Mouse (Mus musculus) liver, embryonic 15.5 days (tissue): ENCODE results near the gene Lepr. TPM values are rescaled to one million over a fixed set of nuclear protein-coding genes. Genes with fewer than 3 reads are reported as not detected.
"Not testable (repeated sequence)": the region's sequence is repeated elsewhere in the genome, so short reads cannot be mapped to it uniquely, and the experiment has no call there.

Experiments
- ATAC-seq: fragments of 200-750 bp; cut with Nextera tagmentation; 2 replicates; pipeline ENCODE4 v1.8.0; 2017; ENCODE audit warnings: moderate number of reproducible peaks, mild to moderate bottlenecking, moderate library complexity; ENCODE audit not compliant: insufficient read depth
- H3K27ac ChIP-seq: fragments of 300-500 bp; sonication (generic); replicated peaks from 2 replicates; pipeline ENCODE4 v1.5.1; 2015; ENCODE audit warnings: mild to moderate bottlenecking, inconsistent platforms
- H3K27me3 ChIP-seq: fragments of 300-500 bp; sonication (generic); 2 replicates; pipeline ENCODE4 v1.6.1; 2015; ENCODE audit warnings: mild to moderate bottlenecking, inconsistent platforms
- H3K36me3 ChIP-seq: fragments of 300-500 bp; sonication (generic); replicated peaks from 2 replicates; pipeline ENCODE4 v1.6.1; 2015; ENCODE audit warnings: moderate library complexity, mild to moderate bottlenecking, inconsistent platforms
- H3K4me1 ChIP-seq: fragments of 300-500 bp; sonication (generic); replicated peaks from 2 replicates; pipeline ENCODE4 v1.6.1; 2015; ENCODE audit warnings: inconsistent platforms
- H3K4me2 ChIP-seq: fragments of 300-500 bp; sonication (generic); 2 replicates; pipeline ENCODE4 v1.6.1; 2015; ENCODE audit warnings: moderate library complexity, mild to moderate bottlenecking, inconsistent platforms
- H3K4me3 ChIP-seq: fragments of 300-500 bp; sonication (generic); replicated peaks from 2 replicates; pipeline ENCODE4 v1.5.1; 2015; ENCODE audit warnings: mild to moderate bottlenecking, inconsistent platforms
- H3K9ac ChIP-seq: fragments of 300-500 bp; sonication (generic); 2 replicates; pipeline ENCODE4 v1.6.1; 2015; ENCODE audit warnings: moderate library complexity, mild to moderate bottlenecking, inconsistent platforms
- H3K9me3 ChIP-seq: fragments of 300-500 bp; sonication (generic); replicated peaks from 2 replicates; pipeline ENCODE4 v1.6.1; 2016; ENCODE audit warnings: inconsistent platforms
- WGBS: fragments of 180-500 bp; shearing (Covaris S2); methylation state at CpG from one replicate; pipeline ENCODE4 v1.1.7; 2015; ENCODE audit warnings: mixed read lengths; ENCODE audit not compliant: insufficient replicate concordance; 5-methylcytosine and 5-hydroxymethylcytosine counted together
- polyA plus RNA-seq: library from polyadenylated mRNA; unstranded; fragments of >200 nt; fragmentation: Nextera tagmentation; extraction: Ambion mirVana; gene quantifications from 2 replicates; pipeline ENCODE4 v1.2.1, GENCODE M21; 2015

Gene Lepr
- polyA plus RNA-seq, 1 experiment from 2014 or later = 0.76 TPM

- peaks cover 23% of the 10 kb centered on the region for H3K27me3 ChIP-seq
- no peak for ATAC-seq
- no peak overlapping the region for H3K9ac ChIP-seq
- no peaks in the 10 kb centered on the region for H3K4me1 ChIP-seq
- 68% methylated on average over 6 of the region's 6 CpGs for whole genome bisulfite sequencing
- H3K27ac ChIP-seq = no peak overlapping the region
- no peak overlapping the region for H3K4me2 ChIP-seq
- no peak overlapping the region for H3K4me3 ChIP-seq
- H3K9me3 ChIP-seq = no peaks in the 10 kb centered on the region
- H3K36me3 ChIP-seq = no peaks in the 10 kb centered on the region
Observed at GRCm38 (mm10) chr4:101715805-101716204, 1.4 kb upstream of the Lepr start.

GRCm38 (mm10) chr4:101718991-101719580 is 1.9 kb downstream of the Lepr start:
- no peaks in the 10 kb centered on the region for H3K9me3 ChIP-seq
- H3K4me3 ChIP-seq = no peak overlapping the region
- H3K27me3 ChIP-seq = peaks cover 23% of the 10 kb centered on the region
- H3K4me2 ChIP-seq = no peak overlapping the region
- H3K36me3 ChIP-seq = no peaks in the 10 kb centered on the region
- ATAC-seq = no peak
- WGBS = 21% methylated on average over 5 of the region's 5 CpGs
- no peak overlapping the region for H3K9ac ChIP-seq
- H3K27ac ChIP-seq = no peak overlapping the region
- H3K4me1 ChIP-seq = no peaks in the 10 kb centered on the region

GRCm38 (mm10) chr4:101721705-101722104 is 4.5 kb downstream of the Lepr start:
- Histone ChIP-seq H3K4me3 (no peak overlapping the region), H3K9ac (no peak overlapping the region), H3K4me1 (no peaks in the 10 kb centered on the region), H3K27ac (no peak overlapping the region), H3K27me3 (peaks cover 17% of the 10 kb centered on the region), H3K9me3 (no peaks in the 10 kb centered on the region), H3K36me3 (no peaks in the 10 kb centered on the region), H3K4me2 (no peak overlapping the region)
- WGBS = 20% methylated on average over 4 of the region's 4 CpGs
- no peak for ATAC-seq

DNA sequence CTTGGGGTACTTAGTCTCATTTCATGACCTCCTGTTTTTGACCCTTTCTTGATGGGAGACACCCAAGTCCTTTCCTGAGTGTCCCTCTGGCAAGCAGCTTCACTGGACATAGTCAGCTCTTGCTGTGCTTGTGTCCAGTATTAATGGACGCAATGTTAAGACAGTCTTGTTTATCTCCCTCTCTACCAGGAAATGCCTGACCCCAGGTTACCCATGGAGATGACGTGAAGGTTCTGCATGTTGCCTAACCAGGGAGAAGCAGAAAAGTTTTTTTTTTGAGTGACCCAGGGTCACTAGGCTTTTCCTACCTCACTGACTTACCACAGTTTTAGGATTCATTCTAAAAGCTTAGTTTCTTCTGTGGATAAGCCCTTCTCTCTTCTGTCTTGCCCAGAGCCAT is 24.8 kb downstream of the Lepr start:
- H3K4me1 ChIP-seq = no peaks in the 10 kb centered on the region
- H3K9ac ChIP-seq = no peak overlapping the region
- 62% methylated on average over 2 of the region's 2 CpGs for WGBS
- H3K4me2 ChIP-seq = no peak overlapping the region
- no peak for ATAC-seq
- no peak overlapping the region for H3K4me3 ChIP-seq
- no peak overlapping the region for H3K27ac ChIP-seq
- no peaks in the 10 kb centered on the region for H3K9me3 ChIP-seq
- no peaks in the 10 kb centered on the region for H3K36me3 ChIP-seq
- no peaks in the 10 kb centered on the region for H3K27me3 ChIP-seq

DNA sequence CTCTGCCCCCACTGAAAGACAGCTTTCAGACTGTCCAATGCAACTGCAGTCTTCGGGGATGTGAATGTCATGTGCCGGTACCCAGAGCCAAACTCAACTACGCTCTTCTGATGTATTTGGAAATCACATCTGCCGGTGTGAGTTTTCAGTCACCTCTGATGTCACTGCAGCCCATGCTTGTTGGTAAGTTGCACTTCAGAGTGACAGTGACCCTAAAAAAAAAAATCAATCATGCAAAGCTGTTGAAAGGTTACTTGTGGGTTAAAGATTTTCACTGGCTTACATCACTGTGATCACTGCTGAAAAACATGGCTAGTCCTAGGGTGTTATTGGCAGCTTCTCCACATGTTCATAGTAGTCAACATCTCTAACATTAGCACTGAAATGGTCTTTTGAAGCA is 28.3 kb downstream of the Lepr start:
- H3K4me2 ChIP-seq = no peak overlapping the region
- no peaks in the 10 kb centered on the region for H3K9me3 ChIP-seq
- no peak overlapping the region for H3K4me3 ChIP-seq
- no peak overlapping the region for H3K27ac ChIP-seq
- H3K9ac ChIP-seq = no peak overlapping the region
- H3K4me1 ChIP-seq = no peaks in the 10 kb centered on the region
- 85% methylated on average over 4 of the region's 4 CpGs for WGBS
- H3K27me3 ChIP-seq = no peaks in the 10 kb centered on the region
- H3K36me3 ChIP-seq = no peaks in the 10 kb centered on the region
- no peak for ATAC-seq

- Histone ChIP-seq H3K36me3 (no peaks in the 10 kb centered on the region), H3K4me3 (no peak overlapping the region), H3K4me1 (no peaks in the 10 kb centered on the region), H3K9me3 (no peaks in the 10 kb centered on the region), H3K4me2 (no peak overlapping the region), H3K27me3 (no peaks in the 10 kb centered on the region), H3K27ac (no peak overlapping the region), H3K9ac (no peak overlapping the region)
- no peak for ATAC-seq
- WGBS = 78% methylated on average over 5 of the region's 5 CpGs
Observed at GRCm38 (mm10) chr4:101760490-101760889, 43.3 kb downstream of the Lepr start.

- not testable (repeated sequence) for H3K27me3 ChIP-seq, H3K4me3 ChIP-seq, H3K9me3 ChIP-seq, H3K27ac ChIP-seq, ATAC-seq, H3K4me1 ChIP-seq, H3K9ac ChIP-seq, H3K4me2 ChIP-seq, H3K36me3 ChIP-seq
- 62% methylated on average over 4 of the region's 4 CpGs for WGBS
Observed at GRCm38 (mm10) chr4:101843923-101844322, 126.7 kb downstream of the Lepr start, which contains the start of gene B020004J07Rik. TSS of gene B020004J07Rik (minus strand) at chr4:101844023.

GRCm38 (mm10) chr4:101850908-101851307 is 133.7 kb downstream of the Lepr start:
- H3K9ac ChIP-seq = no peak overlapping the region
- no peaks in the 10 kb centered on the region for H3K4me1 ChIP-seq
- 42% methylated on average over 2 of the region's 2 CpGs for WGBS
- no peaks in the 10 kb centered on the region for H3K36me3 ChIP-seq
- H3K4me2 ChIP-seq = no peak overlapping the region
- no peak overlapping the region for H3K4me3 ChIP-seq
- peaks cover 16% of the 10 kb centered on the region; the same call in 1 of the 2 replicates for H3K9me3 ChIP-seq
- no peaks in the 10 kb centered on the region for H3K27me3 ChIP-seq
- ATAC-seq = no peak
- no peak overlapping the region for H3K27ac ChIP-seq

DNA sequence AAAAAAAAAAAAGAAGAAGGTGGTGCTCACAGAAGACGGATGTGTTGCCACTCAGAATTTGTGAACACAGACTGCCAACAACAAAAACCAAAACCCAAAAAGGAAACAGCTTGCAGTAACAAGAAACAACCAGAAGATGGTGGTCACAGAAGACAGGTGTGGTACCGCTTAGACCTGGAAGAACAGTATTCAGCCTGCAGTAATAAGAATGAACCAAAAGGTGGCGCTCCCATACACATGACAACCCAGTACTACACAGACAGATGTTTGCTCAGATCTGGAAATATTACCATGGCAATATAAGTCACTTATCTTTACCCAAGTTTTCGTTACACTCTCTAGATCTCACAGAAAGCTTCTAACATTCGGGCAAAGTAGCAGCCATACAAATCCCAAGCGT is 143.7 kb downstream of the Lepr start:
- WGBS = 35% methylated on average over 6 of the region's 6 CpGs
- Histone ChIP-seq H3K4me1 (no peaks in the 10 kb centered on the region), H3K27ac (no peak overlapping the region), H3K27me3 (no peaks in the 10 kb centered on the region), H3K9ac (no peak overlapping the region), H3K9me3 (no peaks in the 10 kb centered on the region), H3K4me2 (no peak overlapping the region), H3K36me3 (no peaks in the 10 kb centered on the region), H3K4me3 (no peak overlapping the region)
- no peak for ATAC-seq

- H3K4me2 ChIP-seq = no peak overlapping the region
- H3K36me3 ChIP-seq = no peaks in the 10 kb centered on the region
- no peak overlapping the region for H3K4me3 ChIP-seq
- no peak overlapping the region for H3K27ac ChIP-seq
- H3K4me1 ChIP-seq = no peaks in the 10 kb centered on the region
- H3K27me3 ChIP-seq = no peaks in the 10 kb centered on the region
- no peak overlapping the region for H3K9ac ChIP-seq
- 64% methylated on average over 6 of the region's 6 CpGs for WGBS
- no peaks in the 10 kb centered on the region for H3K9me3 ChIP-seq
- no peak for ATAC-seq
Observed at GRCm38 (mm10) chr4:101862289-101862688, 145.1 kb downstream of the Lepr start.
